Mouse (Mus musculus): ENCODE measurements around the gene Il6ra. TPM values are rescaled to one million over a fixed set of nuclear protein-coding genes. Genes with fewer than 3 reads are reported as not detected.

The Il6ra gene
- total RNA-seq (2014; rRNA removed; ENCODE audit: low replicate concordance): 2.0 and 3.1 TPM in 2 replicates
- 0.92 and 1.1 TPM in 2 replicates for polyA plus RNA-seq (2015; fragmentation: Nextera tagmentation; extraction: Ambion mirVana)

DNA sequence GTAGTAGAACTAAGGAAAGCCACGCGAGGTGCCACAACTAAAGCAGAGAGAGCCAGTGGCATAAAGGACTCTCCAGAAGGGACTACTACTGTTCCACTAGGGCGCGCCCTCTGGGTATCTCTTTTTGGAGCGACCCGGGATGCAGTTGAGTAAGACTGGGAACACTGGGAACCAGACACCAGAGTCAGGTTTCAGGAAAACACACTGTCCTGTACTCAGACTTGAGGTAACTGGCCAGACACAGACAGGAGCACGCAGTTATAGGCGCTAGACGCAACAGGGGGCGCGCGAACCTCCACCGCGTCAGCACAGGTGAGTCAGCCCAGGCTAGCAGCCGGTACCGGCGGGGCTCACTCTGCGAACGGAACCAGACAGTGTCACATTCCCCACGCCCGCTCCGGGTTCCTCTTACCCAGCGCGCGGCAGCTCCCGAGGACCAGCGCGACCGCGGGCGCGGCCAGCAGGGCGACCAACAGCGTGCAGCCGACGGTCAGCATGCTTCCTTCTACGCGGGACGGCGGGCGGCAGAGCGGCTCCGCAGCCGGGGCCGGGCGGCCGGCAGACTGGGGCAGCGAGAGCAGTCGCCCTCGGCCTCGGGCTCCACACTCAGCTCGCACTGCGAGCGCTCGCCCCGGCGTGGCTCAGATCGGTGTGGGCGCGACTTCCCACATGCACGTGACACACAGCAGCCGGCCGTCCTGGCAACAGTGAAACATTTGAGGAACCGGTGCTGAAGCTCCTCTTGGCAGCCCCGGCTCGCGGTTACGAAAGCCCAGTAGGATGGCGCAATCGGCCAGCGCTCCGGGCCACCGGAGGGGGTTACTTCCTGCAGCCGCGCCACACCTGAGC is at the start of gene Il6ra:
Gene Il6ra (minus strand): TSS at position 654 of the 849 bp plus-strand sequence.
- peaks cover 4% of the 10 kb centered on the region; the same call in 1 of the 2 replicates for H3K4me1 ChIP-seq (ENCODE audit: control insufficient read depth, insufficient read depth)

GRCm38 (mm10) chr3:89962059-89962750 is 49.2 kb upstream of the Il6ra start:
- H3K4me1 ChIP-seq (ENCODE audit: control insufficient read depth, insufficient read depth): peaks cover 28% of the 10 kb centered on the region
- peak; percentile 70 for DNase-seq (ENCODE audit: low spot score)
- peak overlapping the region; percentile 95 for H3K27ac ChIP-seq (ENCODE audit: low read depth)
- TF ChIP-seq EP300 (IDR thresholded peaks at IDR 0.05; ENCODE audit: low read depth) (no peak; the same call in 1 of the 2 replicates), CTCF (IDR thresholded peaks at IDR 0.05; ENCODE audit: low read depth) (no peak)
- H3K9me3 ChIP-seq (replicated peaks; ENCODE audit: control insufficient read depth, low read length): no peaks in the 10 kb centered on the region
- peak overlapping the region; percentile 96 for H3K4me2 ChIP-seq (ENCODE audit: low read depth, low read length)
- H3K27me3 ChIP-seq (ENCODE audit: control insufficient read depth, insufficient read depth, low read length): no peaks in the 10 kb centered on the region
- ATAC-seq (ENCODE audit: insufficient read depth, low read depth): peak; percentile 9
- 2% methylated on average over 14 of the region's 14 CpGs for WGBS
- peak overlapping the region; percentile 78 for H3K4me3 ChIP-seq (ENCODE audit: low read depth, low read length)
- peak overlapping the region; percentile 88 for H3K9ac ChIP-seq (replicated peaks; ENCODE audit: low read depth, low read length)
- H3K36me3 ChIP-seq (replicated peaks; ENCODE audit: control insufficient read depth, insufficient read depth, low read length): peaks cover 14% of the 10 kb centered on the region

More for the DNA sequence above, at the start of gene Il6ra:
- Histone ChIP-seq H3K27ac (ENCODE audit: low read depth) (no peak within 1 kb of the TSS), H3K4me3 (ENCODE audit: low read depth, low read length) (peak within 1 kb of the TSS; percentile 49), H3K9me3 (replicated peaks; ENCODE audit: control insufficient read depth, low read length) (no peaks in the 10 kb centered on the region), H3K27me3 (ENCODE audit: control insufficient read depth, insufficient read depth, low read length) (peaks cover 13% of the 10 kb centered on the region), H3K4me2 (ENCODE audit: low read depth, low read length) (peak within 1 kb of the TSS; percentile 91), H3K36me3 (replicated peaks; ENCODE audit: control insufficient read depth, insufficient read depth, low read length) (no peaks in the 10 kb centered on the region), H3K9ac (replicated peaks; ENCODE audit: low read depth, low read length) (no peak within 1 kb of the TSS)
- DNase-seq (ENCODE audit: low spot score) (peak; percentile 82), ATAC-seq (ENCODE audit: insufficient read depth, low read depth) (peak; percentile 89)
- 1% methylated on average over 73 of the region's 75 CpGs for WGBS
- TF ChIP-seq EP300 (IDR thresholded peaks at IDR 0.05; ENCODE audit: low read depth) (no peak), CTCF (IDR thresholded peaks at IDR 0.05; ENCODE audit: low read depth) (no peak)

GRCm38 (mm10) chr3:89961436-89961835 is 48.4 kb upstream of the Il6ra start:
- no peaks in the 10 kb centered on the region for H3K9me3 ChIP-seq (replicated peaks; ENCODE audit: control insufficient read depth, low read length)
- H3K27ac ChIP-seq (ENCODE audit: low read depth): peak overlapping the region; percentile 95
- DNase-seq (ENCODE audit: low spot score) (no peak), ATAC-seq (ENCODE audit: insufficient read depth, low read depth) (no peak)
- peak overlapping the region; percentile 96 for H3K4me2 ChIP-seq (ENCODE audit: low read depth, low read length)
- H3K9ac ChIP-seq (replicated peaks; ENCODE audit: low read depth, low read length): no peak overlapping the region
- H3K4me3 ChIP-seq (ENCODE audit: low read depth, low read length): peak overlapping the region; percentile 78
- H3K4me1 ChIP-seq (ENCODE audit: control insufficient read depth, insufficient read depth): peaks cover 28% of the 10 kb centered on the region
- no peak for TF ChIP-seq CTCF (IDR thresholded peaks at IDR 0.05; ENCODE audit: low read depth)
- no peak for TF ChIP-seq EP300 (IDR thresholded peaks at IDR 0.05; ENCODE audit: low read depth)
- peaks cover 22% of the 10 kb centered on the region for H3K36me3 ChIP-seq (replicated peaks; ENCODE audit: control insufficient read depth, insufficient read depth, low read length)
- 25% methylated on average over 4 of the region's 4 CpGs for WGBS
- no peaks in the 10 kb centered on the region for H3K27me3 ChIP-seq (ENCODE audit: control insufficient read depth, insufficient read depth, low read length)

- Histone ChIP-seq H3K9ac (replicated peaks; ENCODE audit: low read depth, low read length) (peak overlapping the region; percentile 65), H3K9me3 (replicated peaks; ENCODE audit: control insufficient read depth, low read length) (no peaks in the 10 kb centered on the region), H3K36me3 (replicated peaks; ENCODE audit: control insufficient read depth, insufficient read depth, low read length) (peaks cover 31% of the 10 kb centered on the region), H3K27ac (ENCODE audit: low read depth) (peak overlapping the region; percentile 51; the same call in 1 of the 2 replicates), H3K4me1 (ENCODE audit: control insufficient read depth, insufficient read depth) (peaks cover 28% of the 10 kb centered on the region), H3K4me3 (ENCODE audit: low read depth, low read length) (peak overlapping the region; percentile 78), H3K27me3 (ENCODE audit: control insufficient read depth, insufficient read depth, low read length) (no peaks in the 10 kb centered on the region), H3K4me2 (ENCODE audit: low read depth, low read length) (peak overlapping the region; percentile 96)
- 2% methylated on average over 30 of the region's 30 CpGs for WGBS
- ATAC-seq (ENCODE audit: insufficient read depth, low read depth): peak; percentile 87
- TF ChIP-seq CTCF (IDR thresholded peaks at IDR 0.05; ENCODE audit: low read depth) (no peak), EP300 (IDR thresholded peaks at IDR 0.05; ENCODE audit: low read depth) (no peak)
- peak; percentile 87 for DNase-seq (ENCODE audit: low spot score)
These were observed 47.5 kb upstream of the Il6ra start for GRCm38 (mm10) chr3:89960469-89960868.

- H3K4me3 ChIP-seq (ENCODE audit: low read depth, low read length): peak overlapping the region; percentile 78; the same call in 1 of the 2 replicates
- no peaks in the 10 kb centered on the region for H3K9me3 ChIP-seq (replicated peaks; ENCODE audit: control insufficient read depth, low read length)
- TF ChIP-seq EP300 (IDR thresholded peaks at IDR 0.05; ENCODE audit: low read depth) (no peak), CTCF (IDR thresholded peaks at IDR 0.05; ENCODE audit: low read depth) (no peak)
- H3K4me2 ChIP-seq (ENCODE audit: low read depth, low read length): peak overlapping the region; percentile 96
- H3K36me3 ChIP-seq (replicated peaks; ENCODE audit: control insufficient read depth, insufficient read depth, low read length): peaks cover 39% of the 10 kb centered on the region
- no peak overlapping the region for H3K27ac ChIP-seq (ENCODE audit: low read depth)
- H3K9ac ChIP-seq (replicated peaks; ENCODE audit: low read depth, low read length): no peak overlapping the region; the same call in 1 of the 2 replicates
- ATAC-seq (ENCODE audit: insufficient read depth, low read depth) (no peak), DNase-seq (ENCODE audit: low spot score) (peak; percentile 61)
- no peaks in the 10 kb centered on the region for H3K27me3 ChIP-seq (ENCODE audit: control insufficient read depth, insufficient read depth, low read length)
- H3K4me1 ChIP-seq (ENCODE audit: control insufficient read depth, insufficient read depth): peaks cover 28% of the 10 kb centered on the region
- WGBS: 64% methylated on average over 4 of the region's 4 CpGs
These were observed 46.4 kb upstream of the Il6ra start for GRCm38 (mm10) chr3:89959435-89959834.
